ENCODE assay signal across 11 mouse cellular contexts in the genomic region with DNA sequence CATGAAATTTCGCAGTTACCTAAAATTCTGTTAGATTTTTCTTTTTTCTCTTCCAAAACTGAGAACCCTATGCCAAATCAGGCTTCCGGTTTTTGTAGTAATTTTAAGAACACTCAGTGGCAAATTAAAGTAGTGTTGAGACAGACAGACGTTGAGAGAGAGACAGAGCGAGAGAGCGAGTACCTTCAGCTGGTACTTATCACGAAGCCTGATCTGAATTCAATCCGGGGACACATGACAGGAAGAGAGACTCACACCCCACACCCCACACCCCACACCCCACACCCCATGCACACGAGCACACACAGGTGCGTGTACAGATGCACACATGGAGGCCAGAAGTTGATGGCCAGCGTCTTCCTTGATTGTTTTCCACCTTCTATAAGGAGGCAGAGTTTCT.
DNase-seq lines count a peak whose midpoint lies in the region; ATAC-seq and TF ChIP-seq lines count a peak whose summit lies in the region.
"Had no signal": no experiment of that assay in that cellular context is flagged by ENCODE, and none has a peak within 500 bp of the region (broad histone marks: within the 10 kb centered on the region; RNA-seq: fewer than 3 reads in every experiment).

No protein-coding gene starts in this region.

- no peaks in the 10 kb centered on the region for H3K9me3 ChIP-seq in heart, embryonic 13.5 days
- H3K9me3 ChIP-seq: hindbrain, embryonic 13.5 days; neural tube, embryonic 12.5 days had no signal

- intact Hi-C loops in heart, postnatal 10 days (cut with DNase I), result loop anchor here (5.0 to 10.0 kb wide), 4 partner anchors 148 to 756 kb away; no protein-coding TSS in a partner anchor
- intact Hi-C loops in left cerebral cortex, adult 2 months (cut with DNase I), result loop anchor here (1.0 to 10.0 kb wide), 3 partner anchors 147 to 756 kb away; no protein-coding TSS in a partner anchor
- intact Hi-C loops in left cerebral cortex, postnatal 14 days (cut with DNase I), result loop anchor here (2.0 to 10.0 kb wide), 5 partner anchors 103 to 746 kb away; partner anchors contain the start of gene Cxadr

- WGBS in heart, embryonic 13.5 days, result 63% methylated on average over 10 of the region's 10 CpGs

- peak overlapping the region; percentile 54 for H3K4me2 ChIP-seq in heart, embryonic 13.5 days
- H3K4me2 ChIP-seq: hindbrain, embryonic 13.5 days; neural tube, embryonic 12.5 days had no signal

- H3K27me3 ChIP-seq in heart, embryonic 13.5 days (replicated peaks), result no peaks in the 10 kb centered on the region; the same call in 1 of the 2 replicates
- H3K27me3 ChIP-seq: hindbrain, embryonic 13.5 days; neural tube, embryonic 12.5 days had no signal

- H3K4me3 ChIP-seq in heart, embryonic 13.5 days, result no peak overlapping the region
- H3K4me3 ChIP-seq in left cerebral cortex, adult 2 months, result peak overlapping the region; percentile 36
- H3K4me3 ChIP-seq: hindbrain, embryonic 13.5 days; neural tube, embryonic 12.5 days had no signal

- peak overlapping the region; percentile 55; the same call in 1 of the 2 replicates for H3K9ac ChIP-seq in heart, embryonic 13.5 days
- H3K9ac ChIP-seq: hindbrain, embryonic 13.5 days; liver, embryonic 14.5 days; neural tube, embryonic 12.5 days had no signal

- H3K36me3 ChIP-seq in heart, embryonic 13.5 days, result no peaks in the 10 kb centered on the region
- H3K36me3 ChIP-seq: hindbrain, embryonic 13.5 days; neural tube, embryonic 12.5 days had no signal

- ATAC-seq in heart, embryonic 13.5 days (ENCODE audit: extremely low read depth, insufficient number of reproducible peaks, low FRiP score, low TSS enrichment), result no peak
- peak; percentile 12 for ATAC-seq in inflammation-experienced regulatory T-cells, adult 6 months

- DNase-seq in heart, postnatal 10 days, result no peak
- DNase-seq in left cerebral cortex, adult 2 months (ENCODE audit: extremely low spot score in 1 of 2, low spot score in 2 of 2), result no peak
- DNase-seq in left cerebral cortex, postnatal 14 days (ENCODE audit: low spot score in 2 of 2), result no peak
- DNase-seq in CD4-positive, CD25-positive, alpha-beta regulatory T cell, adult 2 months (ENCODE audit: low read depth, low spot score), result peak; percentile 56
- no peak for DNase-seq in adrenal gland, postnatal 36 days
- no peak for DNase-seq in B cell, adult 2 months

- no peak for TF ChIP-seq CTCF in left cerebral cortex, adult 2 months (IDR thresholded peaks at IDR 0.05)

- H3K4me1 ChIP-seq in heart, embryonic 13.5 days, result peaks cover 7% of the 10 kb centered on the region; the same call in 1 of the 2 replicates
- H3K4me1 ChIP-seq: hindbrain, embryonic 13.5 days; neural tube, embryonic 12.5 days had no signal

- no peak overlapping the region for H3K27ac ChIP-seq in heart, embryonic 13.5 days (replicated peaks)
- no peak overlapping the region for H3K27ac ChIP-seq in left cerebral cortex, adult 2 months
- H3K27ac ChIP-seq: hindbrain, embryonic 13.5 days; liver, embryonic 14.5 days; neural tube, embryonic 12.5 days had no signal
